Mouse (Mus musculus) right cerebral cortex, postnatal 14 days (tissue): ENCODE data around the gene Slc16a8.
A peak's percentile ranks its signal among the peaks of the same experiment; 100 is the strongest.

Experiments
- DNase-seq: peaks from one replicate; pipeline ENCODE4 v3.0.0; 2022

The Slc16a8 gene

DNA sequence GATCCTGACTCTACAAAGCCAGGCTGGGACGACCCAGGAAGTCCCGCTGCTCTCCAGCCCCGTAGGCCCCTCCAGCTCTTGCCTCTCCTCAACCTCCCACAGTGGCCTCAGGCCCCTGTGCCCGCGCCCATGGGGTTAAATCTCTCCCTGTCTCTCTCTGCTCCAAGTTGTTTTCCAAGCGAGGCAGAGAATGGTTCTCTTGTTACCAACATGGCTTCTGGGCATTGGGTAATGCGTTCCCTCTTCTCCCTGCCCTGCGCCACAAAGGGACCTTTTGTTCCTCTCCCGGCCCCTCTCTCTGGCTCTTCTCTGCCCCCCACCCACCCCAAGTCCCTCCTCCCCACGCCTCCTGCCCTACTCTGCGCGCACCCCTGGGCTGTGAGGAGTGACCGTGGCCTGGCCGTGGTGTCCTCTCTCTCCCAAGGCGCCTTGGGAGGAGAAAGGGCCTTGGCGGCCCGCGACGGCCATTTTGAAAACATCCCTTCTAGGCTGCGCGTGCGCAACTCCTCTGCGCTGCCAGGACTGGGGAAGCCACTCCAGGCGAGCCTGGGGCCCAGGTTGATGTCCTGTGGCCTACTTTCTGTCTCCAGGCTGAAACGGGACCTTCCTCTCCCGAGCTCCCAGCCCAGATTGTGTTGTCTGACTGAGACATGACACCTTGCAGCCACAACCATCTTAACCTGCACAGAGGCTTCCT lies 41.7 kb downstream of the Slc16a8 start:
- DNase-seq = peak; percentile 15

DNA sequence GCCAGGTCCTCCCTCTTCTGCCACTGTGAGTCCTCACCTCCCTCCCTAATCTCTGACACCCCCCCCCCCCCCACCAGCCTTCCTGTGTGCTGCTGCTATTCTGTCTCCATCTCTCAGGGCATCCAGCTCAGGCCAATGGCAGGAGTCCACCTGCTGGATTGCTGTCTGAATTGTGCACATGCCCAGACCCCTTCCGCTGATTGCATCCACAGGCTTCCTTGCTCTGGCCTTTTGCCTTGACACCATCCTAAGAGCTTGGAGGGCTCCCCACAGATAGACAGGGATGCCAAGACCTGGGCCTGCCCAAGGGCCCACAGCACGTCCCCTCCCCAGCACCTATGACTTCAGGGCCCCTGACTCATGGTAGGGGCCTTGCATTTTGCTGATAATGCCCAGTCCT lies 44.2 kb downstream of the Slc16a8 start:
- DNase-seq = no peak

- DNase-seq = no peak
Measured at GRCm38 (mm10) chr15:79208758-79209439, 45.7 kb downstream of the Slc16a8 start.

- DNase-seq = no peak
Measured at GRCm38 (mm10) chr15:79208211-79208610, 46.4 kb downstream of the Slc16a8 start.

GRCm38 (mm10) chr15:79202575-79202974 lies 52.0 kb downstream of the Slc16a8 start:
- DNase-seq = no peak

GRCm38 (mm10) chr15:79201491-79202150 lies 52.9 kb downstream of the Slc16a8 start:
- DNase-seq = peak; percentile 66
